Mouse (Mus musculus) ES-E14 (cell line): ENCODE measurements around the gene Ms4a18. TPM values are rescaled to one million over a fixed set of nuclear protein-coding genes. Genes with fewer than 3 reads are reported as not detected.

Source experiments
- DNase-seq: peaks from one replicate; pipeline ENCODE4 v3.0.0-alpha.2; 2013; ENCODE audit warnings: low read depth, low spot score
- H3K27ac ChIP-seq: 2 replicates; pipeline ENCODE4 v1.5.1; 2012; ENCODE audit warnings: low read depth, mild to moderate bottlenecking, low read length, moderate library complexity, mixed read lengths; ENCODE audit not compliant: poor library complexity, insufficient read depth, severe bottlenecking
- H3K36me3 ChIP-seq: 2 replicates; pipeline ENCODE4 v1.6.1; 2012; ENCODE audit warnings: mild to moderate bottlenecking, low read length, moderate library complexity, mixed read lengths; ENCODE audit not compliant: control insufficient read depth, poor library complexity, insufficient read depth, severe bottlenecking
- H3K4me1 ChIP-seq, 2 experiments: fragments of 150-350 bp in 1 of 2; sonication (generic) in 1 of 2; 2 replicates each; pipeline ENCODE4 v1.6.1; 2012; ENCODE audit warnings: low read length in 2 of 2, mild to moderate bottlenecking in 1 of 2, mixed read lengths in 1 of 2; ENCODE audit not compliant: control insufficient read depth in 2 of 2, insufficient read depth in 2 of 2, poor library complexity in 1 of 2
- H3K4me3 ChIP-seq, 2 experiments: fragments of 150-350 bp in 1 of 2; sonication (generic) in 1 of 2; 2 replicates each; pipeline ENCODE4 v1.5.1; 2012; ENCODE audit warnings: low read length in 2 of 2, low read depth in 1 of 2, mild to moderate bottlenecking in 1 of 2, mixed read lengths in 1 of 2; ENCODE audit not compliant: insufficient read depth in 1 of 2, poor library complexity in 1 of 2, severe bottlenecking in 1 of 2
- H3K9ac ChIP-seq: 2 replicates; pipeline ENCODE4 v1.6.1; 2012; ENCODE audit warnings: low read depth, mild to moderate bottlenecking, low read length, mixed read lengths; ENCODE audit not compliant: poor library complexity, insufficient read depth, severe bottlenecking
- H3K9me3 ChIP-seq: fragments of 150-350 bp; sonication (generic); 2 replicates; pipeline ENCODE4 v1.6.1; 2012; ENCODE audit warnings: low read depth, mild to moderate bottlenecking, low read length; ENCODE audit not compliant: control insufficient read depth, insufficient read depth
- CHD2 ChIP-seq: IDR thresholded peaks from 2 replicates; pipeline ENCODE4 v1.6.1; 2014; ENCODE audit warnings: mild to moderate bottlenecking, low read depth, low read length, inconsistent platforms
- HCFC1 ChIP-seq: IDR thresholded peaks from 2 replicates; pipeline ENCODE4 v1.6.1; 2012; ENCODE audit warnings: low read length, inconsistent platforms, borderline replicate concordance; ENCODE audit not compliant: insufficient read depth
- MAFK ChIP-seq: IDR thresholded peaks from 2 replicates; pipeline ENCODE4 v1.6.1; 2014; ENCODE audit warnings: mild to moderate bottlenecking, low read depth, low read length, inconsistent platforms; ENCODE audit not compliant: insufficient read depth
- ZC3H11A ChIP-seq: IDR thresholded peaks from 2 replicates; pipeline ENCODE4 v1.6.1; 2012; ENCODE audit warnings: low read depth, mild to moderate bottlenecking, inconsistent platforms, low read length, borderline replicate concordance
- ZNF384 ChIP-seq: IDR thresholded peaks from 2 replicates; pipeline ENCODE4 v1.6.1; 2012; ENCODE audit warnings: low read depth, low read length, inconsistent platforms
- in situ Hi-C, 2 experiments: fragments of 600-800 bp; cut with MboI; formaldehyde crosslinking; loops; one replicate each; pipeline ENCODE4 v1.15.1; 2025; ENCODE audit warnings: low sequenced_read_pairs in 2 of 2, inconsistent platforms in 1 of 2; ENCODE audit not compliant: unreplicated experiment in 2 of 2
- total RNA-seq: library from RNA; depleted of rRNA; stranded (reverse); fragments of 300-350 nt; gene quantifications from 2 replicates; pipeline ENCODE4 v1.2.3, GENCODE M21; 2012

The Ms4a18 gene
- total RNA-seq, 1 experiment, result not detected

DNA sequence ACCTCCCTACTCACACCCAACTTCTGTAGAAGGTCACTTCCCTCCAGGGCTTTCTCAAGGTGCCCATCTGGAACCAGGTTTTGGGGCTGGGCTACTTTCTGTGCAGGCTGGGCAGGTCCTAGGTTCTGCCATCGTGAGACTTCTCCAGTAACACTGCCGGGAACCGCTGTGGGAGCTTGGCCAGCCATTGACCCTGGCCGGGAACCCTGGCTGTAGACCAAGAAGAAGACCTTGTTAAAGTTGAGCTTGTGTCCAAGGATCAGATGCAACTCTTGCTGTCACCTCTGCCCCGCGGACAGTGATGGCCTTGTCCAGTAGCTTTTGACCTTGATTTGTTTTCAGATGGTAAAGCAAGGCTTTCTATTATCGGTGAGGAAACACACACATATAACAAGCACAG lies 49.3 kb downstream of the Ms4a18 start:
- in situ Hi-C loops, result loop anchor here in 1 of 2 experiments (25.0 kb wide), 1 partner anchor 256 kb away; no protein-coding TSS in a partner anchor
- H3K9ac ChIP-seq, result no peak overlapping the region
- H3K9me3 ChIP-seq, result no peaks in the 10 kb centered on the region
- DNase-seq, result no peak
- TF ChIP-seq ZNF384 (no peak), MAFK (no peak), ZC3H11A (no peak), CHD2 (no peak), HCFC1 (no peak)
- peaks cover 5 to 9% of the 10 kb centered on the region in 2 experiments for H3K4me1 ChIP-seq
- H3K27ac ChIP-seq, result no peak overlapping the region; the same call in 1 of the 2 replicates
- no peaks in the 10 kb centered on the region for H3K36me3 ChIP-seq
- H3K4me3 ChIP-seq, result no peak overlapping the region

DNA sequence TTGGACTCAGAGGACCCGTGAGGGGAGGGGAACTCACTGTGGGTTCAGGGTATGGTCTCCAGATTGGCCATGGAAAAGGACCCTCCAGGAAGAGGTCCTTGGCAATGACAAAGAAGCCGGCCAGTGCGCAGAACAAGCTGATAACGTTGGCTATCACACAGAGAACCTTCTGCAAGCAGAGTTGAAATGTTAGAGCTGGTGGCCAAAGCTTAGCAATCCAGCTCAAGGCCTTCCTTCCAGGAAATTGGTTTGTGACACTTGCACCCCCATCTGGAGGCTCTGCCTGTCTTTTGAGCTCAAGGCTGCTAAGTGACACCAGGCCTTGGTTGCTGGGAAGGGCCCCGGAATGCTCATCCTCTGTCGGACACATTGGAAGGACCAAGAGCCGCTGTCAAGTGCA lies 52.1 kb downstream of the Ms4a18 start:
- DNase-seq, result no peak
- Histone ChIP-seq H3K36me3 (no peaks in the 10 kb centered on the region), H3K4me3 (no peak overlapping the region), H3K27ac (no peak overlapping the region), H3K9me3 (no peaks in the 10 kb centered on the region), H3K9ac (no peak overlapping the region), H3K4me1 (no peaks in the 10 kb centered on the region)
- TF ChIP-seq ZC3H11A (no peak), ZNF384 (no peak), CHD2 (no peak), HCFC1 (no peak), MAFK (no peak)
- in situ Hi-C loops, result loop anchor here in 1 of 2 experiments (25.0 kb wide), 1 partner anchor 253 kb away; no protein-coding TSS in a partner anchor

GRCm38 (mm10) chr19:10959978-10960346 lies 57.9 kb downstream of the Ms4a18 start:
- Histone ChIP-seq H3K4me3 (no peak overlapping the region), H3K27ac (no peak overlapping the region), H3K36me3 (no peaks in the 10 kb centered on the region), H3K9me3 (no peaks in the 10 kb centered on the region), H3K9ac (no peak overlapping the region), H3K4me1 (peaks cover 0 to 3% of the 10 kb centered on the region in 2 experiments; a peak in 1 of 4 replicates)
- in situ Hi-C loops, result loop anchor here in 1 of 2 experiments (25.0 kb wide), 1 partner anchor 248 kb away; no protein-coding TSS in a partner anchor
- no peak for TF ChIP-seq ZC3H11A
- no peak for TF ChIP-seq MAFK
- no peak for TF ChIP-seq CHD2
- no peak for TF ChIP-seq HCFC1
- no peak for TF ChIP-seq ZNF384
- DNase-seq, result no peak

DNA sequence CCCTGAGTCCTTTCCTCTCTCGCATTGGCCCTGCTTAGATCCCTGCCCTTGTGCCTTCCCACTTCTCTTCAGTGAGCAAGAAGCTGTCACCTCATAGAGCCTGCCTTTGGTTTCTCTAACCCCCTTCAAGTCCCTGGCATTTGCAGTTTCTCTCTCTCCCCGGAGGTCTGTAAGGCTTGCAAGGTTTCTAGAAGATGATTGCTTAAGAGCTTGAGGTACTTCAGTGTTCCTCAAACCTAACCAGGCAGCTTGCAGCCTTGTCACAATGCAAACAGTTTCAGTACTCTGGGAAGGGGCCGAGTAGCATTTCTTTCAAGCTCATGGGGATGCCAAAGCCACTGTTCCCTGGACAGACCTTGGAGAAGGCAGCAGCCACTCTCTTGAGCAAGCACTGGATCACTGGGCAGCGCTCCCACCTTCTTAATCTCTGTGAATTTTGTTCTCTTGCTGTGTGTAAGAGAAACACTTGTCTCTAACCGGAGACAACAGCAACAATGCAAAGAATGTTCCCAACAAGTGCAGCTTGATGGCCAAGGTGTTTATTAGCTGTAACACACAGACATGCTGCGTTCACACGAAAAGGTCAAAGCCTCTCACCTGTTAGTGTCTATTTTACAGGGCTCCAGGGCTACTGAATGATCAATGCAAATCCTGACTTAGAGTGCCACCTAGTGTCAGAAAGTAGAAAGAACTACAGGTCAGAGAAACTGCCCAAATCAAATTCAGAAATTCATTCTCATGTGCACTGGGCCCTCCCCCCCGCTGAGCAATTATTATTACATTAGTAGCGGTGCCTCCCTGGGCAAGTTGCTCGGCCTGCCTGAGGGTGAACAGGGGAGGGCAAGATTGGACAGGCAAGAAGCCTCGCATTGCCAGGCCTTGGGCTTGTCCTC lies 58.5 kb downstream of the Ms4a18 start:
- Histone ChIP-seq H3K4me1 (peaks cover 0 to 3% of the 10 kb centered on the region in 2 experiments; a peak in 1 of 4 replicates), H3K27ac (no peak overlapping the region), H3K4me3 (no peak overlapping the region), H3K9ac (no peak overlapping the region), H3K9me3 (no peaks in the 10 kb centered on the region), H3K36me3 (no peaks in the 10 kb centered on the region)
- TF ChIP-seq ZNF384, result no peak
- no peak for TF ChIP-seq MAFK
- no peak for TF ChIP-seq CHD2
- TF ChIP-seq ZC3H11A, result peak; percentile 66; the same call in 1 of the 2 replicates
- in situ Hi-C loops, result loop anchor here in 1 of 2 experiments (25.0 kb wide), 1 partner anchor 247 kb away; no protein-coding TSS in a partner anchor
- DNase-seq, result peak; percentile 55
